Mouse (Mus musculus) intestine, embryonic 14.5 days (tissue): ENCODE data around the gene Ovol2. TPM values are rescaled to one million over a fixed set of nuclear protein-coding genes. Genes with fewer than 3 reads are reported as not detected.
"Not testable (repeated sequence)": the region's sequence is repeated elsewhere in the genome, so short reads cannot be mapped to it uniquely, and the experiment has no call there.

Experiments
- ATAC-seq: fragments of 200-750 bp; cut with Nextera tagmentation; replicated peaks from 2 replicates; pipeline ENCODE4 v1.8.0; 2017; ENCODE audit warnings: low read depth, moderate number of reproducible peaks, moderate TSS enrichment, moderate library complexity; ENCODE audit not compliant: low FRiP score, low TSS enrichment
- DNase-seq: peaks from one replicate; pipeline ENCODE4 v3.0.0-alpha.2; 2018; ENCODE audit warnings: low spot score
- H3K27ac ChIP-seq: fragments of 300-500 bp; sonication (generic); 2 replicates; pipeline ENCODE4 v1.5.1; 2014; ENCODE audit warnings: low read depth, mild to moderate bottlenecking, control low read depth
- H3K27me3 ChIP-seq: fragments of 300-500 bp; sonication (generic); replicated peaks from 2 replicates; pipeline ENCODE4 v1.6.1; 2014; ENCODE audit warnings: low read length, control low read depth; ENCODE audit not compliant: control insufficient read depth, insufficient read depth
- H3K36me3 ChIP-seq: fragments of 300-500 bp; sonication (generic); 2 replicates; pipeline ENCODE4 v1.6.1; 2014; ENCODE audit warnings: low read length, control low read depth; ENCODE audit not compliant: control insufficient read depth, insufficient read depth
- H3K4me1 ChIP-seq: fragments of 300-500 bp; sonication (generic); replicated peaks from 2 replicates; pipeline ENCODE4 v1.6.1; 2014; ENCODE audit warnings: low read length, control low read depth, mixed read lengths; ENCODE audit not compliant: control insufficient read depth, insufficient read depth
- H3K4me2 ChIP-seq: fragments of 300-500 bp; sonication (generic); 2 replicates; pipeline ENCODE4 v1.6.1; 2014; ENCODE audit warnings: low read length
- H3K4me3 ChIP-seq: fragments of 300-500 bp; sonication (generic); 2 replicates; pipeline ENCODE4 v1.5.1; 2014; ENCODE audit warnings: low read depth, low read length, control low read depth, mixed read lengths
- H3K9ac ChIP-seq: fragments of 300-500 bp; sonication (generic); 2 replicates; pipeline ENCODE4 v1.6.1; 2014; ENCODE audit warnings: mild to moderate bottlenecking, low read length
- H3K9me3 ChIP-seq: fragments of 300-500 bp; sonication (generic); 2 replicates; pipeline ENCODE4 v1.6.1; 2016; ENCODE audit warnings: low read length, control low read depth; ENCODE audit not compliant: control insufficient read depth
- WGBS: fragments of 180-500 bp; shearing (Covaris S2); extraction: QIAGEN DNeasy Blood & Tissue Kit; methylation state at CpG from one replicate; pipeline ENCODE4 v1.1.7; 2014; 5-methylcytosine and 5-hydroxymethylcytosine counted together
- polyA plus RNA-seq: library from polyadenylated mRNA; unstranded; fragments of >200 nt; fragmentation: Nextera tagmentation; extraction: Ambion mirVana; gene quantifications from 2 replicates; pipeline ENCODE4 v1.2.1, GENCODE M21; 2014

The Ovol2 gene
- polyA plus RNA-seq, 1 experiment from 2014 or later, result 0.95 TPM

DNA sequence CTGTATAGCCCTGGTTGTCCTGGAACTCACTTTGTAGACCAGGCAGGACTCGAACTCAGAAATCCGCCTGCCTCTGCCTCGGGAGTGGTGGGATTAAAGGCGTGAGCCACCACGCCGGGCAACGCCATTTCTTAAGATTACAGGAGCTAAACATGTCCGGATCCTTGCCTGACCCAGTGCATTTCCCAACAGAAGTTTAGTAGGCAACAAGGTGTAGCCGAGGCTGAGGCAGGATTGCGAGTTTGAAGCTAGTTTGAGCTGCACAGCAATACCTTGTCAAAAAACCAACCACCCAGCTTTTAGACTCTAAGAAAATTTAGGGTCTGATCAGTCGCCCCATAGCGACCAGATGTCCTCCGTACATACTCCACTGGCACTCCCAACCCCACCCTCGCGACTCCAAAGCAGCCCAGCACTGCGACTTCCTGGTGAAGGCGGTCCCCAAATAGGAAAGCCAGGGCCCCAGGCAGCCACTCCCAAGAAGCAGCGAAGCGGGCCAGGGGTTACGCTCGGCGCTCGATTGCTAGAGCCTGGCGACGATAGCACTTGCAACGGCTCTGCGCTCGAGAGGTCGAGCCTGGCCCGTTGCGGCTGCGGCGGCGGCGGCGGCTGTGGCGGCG lies 36.6 kb upstream of the Ovol2 start, which contains the start of the genes Kat14 and Pet117:
Gene Kat14, plus strand, starts transcription at position 584 of the 620 bp plus-strand sequence.
Gene Pet117, plus strand, starts transcription at position 597 of the 620 bp plus-strand sequence.
- Histone ChIP-seq H3K27ac (peak within 1 kb of the TSS; percentile 95), H3K4me3 (peak within 1 kb of the TSS; percentile 92), H3K9me3 (no peaks in the 10 kb centered on the region), H3K4me1 (peaks cover 3% of the 10 kb centered on the region; the same call in 1 of the 2 replicates), H3K27me3 (no peaks in the 10 kb centered on the region), H3K9ac (peak within 1 kb of the TSS; percentile 88), H3K4me2 (peak within 1 kb of the TSS; percentile 76), H3K36me3 (peaks cover 6% of the 10 kb centered on the region)
- DNase-seq (peak; percentile 98), ATAC-seq (peak; percentile 96)
- 4% methylated on average over 38 of the region's 38 CpGs for WGBS

DNA sequence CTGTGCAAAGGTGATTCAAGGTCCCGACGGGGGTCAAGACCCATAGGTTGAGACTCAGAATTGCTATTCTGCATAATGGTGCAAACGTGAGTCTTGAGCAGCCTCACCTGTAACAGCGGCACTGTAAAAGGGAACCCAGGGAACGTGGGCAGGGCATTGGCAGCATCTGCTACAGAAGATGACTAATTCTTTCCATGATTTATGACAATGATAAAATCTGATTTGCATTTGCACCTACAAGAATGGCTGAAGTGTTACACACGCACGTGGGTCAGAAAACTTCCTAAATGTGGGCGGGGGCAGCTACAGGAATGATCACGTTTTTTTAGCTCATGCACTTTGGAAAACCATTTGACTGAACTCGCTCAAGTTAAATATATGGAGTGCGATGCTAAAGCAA lies 20.9 kb upstream of the Ovol2 start:
- H3K4me2 ChIP-seq, result no peak overlapping the region
- H3K27ac ChIP-seq, result no peak overlapping the region
- 85% methylated on average over 11 of the region's 11 CpGs for WGBS
- H3K4me3 ChIP-seq, result no peak overlapping the region
- H3K9me3 ChIP-seq, result no peaks in the 10 kb centered on the region
- no peaks in the 10 kb centered on the region for H3K27me3 ChIP-seq
- DNase-seq (no peak), ATAC-seq (no peak)
- no peaks in the 10 kb centered on the region for H3K36me3 ChIP-seq
- no peaks in the 10 kb centered on the region for H3K4me1 ChIP-seq
- no peak overlapping the region for H3K9ac ChIP-seq

DNA sequence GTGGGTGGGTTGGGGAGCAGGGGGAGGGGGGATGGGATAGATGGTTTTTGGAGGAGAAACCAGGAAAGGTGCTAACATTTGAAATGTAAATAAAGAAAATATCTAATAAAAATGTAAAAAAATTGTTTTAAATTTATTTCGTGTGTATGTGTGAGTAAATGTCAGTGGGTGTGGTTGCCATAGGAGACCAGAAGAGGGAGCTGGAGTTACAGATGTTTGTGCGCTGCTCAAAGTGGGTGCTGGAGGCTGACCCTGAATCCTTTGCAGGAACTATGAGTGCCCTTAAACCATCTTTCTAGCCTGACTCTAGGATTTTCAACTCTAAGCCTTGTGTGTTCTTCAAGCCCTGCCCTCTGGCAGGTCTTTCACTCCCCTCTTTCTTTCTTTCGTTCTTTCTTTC lies 16.6 kb upstream of the Ovol2 start:
- Histone ChIP-seq H3K4me3 (no peak overlapping the region), H3K9me3 (no peaks in the 10 kb centered on the region), H3K27me3 (no peaks in the 10 kb centered on the region), H3K4me1 (no peaks in the 10 kb centered on the region), H3K4me2 (no peak overlapping the region), H3K9ac (no peak overlapping the region), H3K36me3 (no peaks in the 10 kb centered on the region), H3K27ac (no peak overlapping the region)
- WGBS, result 75% methylated on average over 3 of the region's 3 CpGs
- DNase-seq (no peak), ATAC-seq (no peak)

DNA sequence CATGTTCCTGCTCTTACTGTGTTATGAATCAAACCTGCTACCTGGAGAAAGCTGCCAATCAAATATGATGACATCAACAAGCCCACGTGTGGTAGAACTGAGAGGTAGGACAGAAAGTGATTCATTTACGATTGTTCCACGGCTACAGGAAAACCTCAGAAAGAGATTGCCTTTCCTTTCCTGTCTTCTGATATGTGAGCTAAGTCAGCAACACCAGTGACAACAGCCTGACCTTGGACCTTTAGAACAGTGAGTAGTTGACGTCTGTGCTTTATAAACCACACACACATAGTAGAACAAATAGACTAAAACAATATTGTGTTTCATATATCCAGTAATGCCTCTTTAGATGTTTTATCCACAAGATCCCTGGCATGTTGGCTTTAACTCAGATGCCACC lies 11.2 kb upstream of the Ovol2 start:
- DNase-seq, result no peak
- H3K4me2 ChIP-seq, result no peak overlapping the region
- 70% methylated on average over 4 of the region's 4 CpGs for WGBS
- no peaks in the 10 kb centered on the region for H3K4me1 ChIP-seq
- no peak overlapping the region for H3K4me3 ChIP-seq
- H3K9ac ChIP-seq, result no peak overlapping the region
- H3K27ac ChIP-seq, result no peak overlapping the region
- ATAC-seq, result no peak
- no peaks in the 10 kb centered on the region for H3K9me3 ChIP-seq
- no peaks in the 10 kb centered on the region for H3K27me3 ChIP-seq
- no peaks in the 10 kb centered on the region for H3K36me3 ChIP-seq

DNA sequence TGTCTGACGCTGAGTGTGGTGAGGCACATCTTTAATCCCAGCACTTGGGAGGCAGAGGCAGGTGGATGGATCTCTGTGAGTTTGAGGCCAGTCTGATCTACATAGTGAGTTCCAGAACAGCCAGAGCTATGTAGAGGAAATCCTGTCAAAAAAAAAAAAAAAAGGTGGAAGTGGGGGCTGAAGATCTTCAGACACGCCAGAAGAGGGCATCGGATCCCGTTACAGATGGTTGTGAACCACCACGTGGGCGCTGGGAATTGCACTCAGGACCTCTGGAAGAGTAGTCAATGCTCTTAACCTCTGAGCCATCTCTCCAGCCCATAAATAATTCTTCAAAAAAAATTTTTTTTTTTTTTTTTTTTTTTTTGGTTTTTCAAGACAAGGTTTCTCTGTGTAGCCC lies 6.2 kb upstream of the Ovol2 start:
- not testable (repeated sequence) for H3K36me3 ChIP-seq, DNase-seq, H3K4me3 ChIP-seq, H3K4me1 ChIP-seq, H3K9me3 ChIP-seq, H3K9ac ChIP-seq, H3K4me2 ChIP-seq, H3K27ac ChIP-seq, ATAC-seq
- 74% methylated on average over 6 of the region's 6 CpGs for WGBS
- peaks cover 26% of the 10 kb centered on the region for H3K27me3 ChIP-seq

DNA sequence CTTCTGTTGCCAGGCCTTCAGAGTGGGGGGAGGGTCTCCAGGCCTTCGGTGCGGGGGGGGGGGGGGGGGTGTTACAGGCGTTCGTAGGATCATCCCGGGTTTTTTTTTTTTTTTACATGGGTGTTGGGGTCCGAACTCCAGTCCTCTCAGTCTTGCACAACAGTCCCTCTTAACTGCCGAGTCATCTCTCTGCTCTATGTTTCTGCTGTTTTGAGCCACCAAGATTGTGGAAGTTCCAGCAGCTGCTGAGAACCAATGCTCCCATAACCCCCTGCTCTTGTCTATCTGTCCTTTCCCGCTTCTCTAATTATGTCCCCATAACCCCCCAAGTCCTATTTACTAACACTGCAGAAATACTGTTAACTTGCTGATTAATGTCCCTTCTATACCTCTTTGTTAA lies 5.8 kb upstream of the Ovol2 start:
- no peak overlapping the region for H3K27ac ChIP-seq
- 63% methylated on average over 8 of the region's 8 CpGs for whole genome bisulfite sequencing
- H3K36me3 ChIP-seq, result no peaks in the 10 kb centered on the region

DNA sequence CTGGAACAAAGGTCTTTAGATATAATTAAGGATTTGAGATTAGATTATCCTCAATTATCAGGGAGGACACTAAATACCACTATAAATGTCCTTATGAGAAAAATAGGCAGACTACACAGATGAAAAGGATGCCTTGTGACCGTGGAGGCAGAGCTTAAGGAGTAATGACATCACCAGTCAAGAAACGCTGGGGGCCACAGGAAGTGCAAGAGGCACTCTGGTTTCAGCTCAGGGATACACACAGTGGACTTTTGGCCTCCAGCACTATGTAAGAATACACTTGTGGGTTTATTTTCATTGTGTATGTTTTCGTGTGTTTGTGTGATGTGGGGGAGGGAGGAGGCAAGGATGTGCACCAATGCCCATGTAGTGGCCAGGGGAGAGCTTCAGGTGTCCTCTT lies 5.3 kb upstream of the Ovol2 start:
- Histone ChIP-seq H3K27me3 (peaks cover 35% of the 10 kb centered on the region), H3K4me1 (peaks cover 10% of the 10 kb centered on the region; the same call in 1 of the 2 replicates), H3K9ac (no peak overlapping the region), H3K4me2 (no peak overlapping the region), H3K27ac (no peak overlapping the region), H3K36me3 (no peaks in the 10 kb centered on the region), H3K4me3 (no peak overlapping the region), H3K9me3 (no peaks in the 10 kb centered on the region)
- DNase-seq (no peak), ATAC-seq (no peak)
- 44% methylated on average over 3 of the region's 3 CpGs for whole genome bisulfite sequencing

More for the DNA sequence above, 5.8 kb upstream of the Ovol2 start:
- DNase-seq, result no peak
- Histone ChIP-seq H3K4me3 (no peak overlapping the region), H3K9ac (no peak overlapping the region), H3K4me2 (no peak overlapping the region), H3K27me3 (peaks cover 30% of the 10 kb centered on the region), H3K9me3 (no peaks in the 10 kb centered on the region), H3K4me1 (peaks cover 6% of the 10 kb centered on the region; the same call in 1 of the 2 replicates)
- ATAC-seq, result no peak

DNA sequence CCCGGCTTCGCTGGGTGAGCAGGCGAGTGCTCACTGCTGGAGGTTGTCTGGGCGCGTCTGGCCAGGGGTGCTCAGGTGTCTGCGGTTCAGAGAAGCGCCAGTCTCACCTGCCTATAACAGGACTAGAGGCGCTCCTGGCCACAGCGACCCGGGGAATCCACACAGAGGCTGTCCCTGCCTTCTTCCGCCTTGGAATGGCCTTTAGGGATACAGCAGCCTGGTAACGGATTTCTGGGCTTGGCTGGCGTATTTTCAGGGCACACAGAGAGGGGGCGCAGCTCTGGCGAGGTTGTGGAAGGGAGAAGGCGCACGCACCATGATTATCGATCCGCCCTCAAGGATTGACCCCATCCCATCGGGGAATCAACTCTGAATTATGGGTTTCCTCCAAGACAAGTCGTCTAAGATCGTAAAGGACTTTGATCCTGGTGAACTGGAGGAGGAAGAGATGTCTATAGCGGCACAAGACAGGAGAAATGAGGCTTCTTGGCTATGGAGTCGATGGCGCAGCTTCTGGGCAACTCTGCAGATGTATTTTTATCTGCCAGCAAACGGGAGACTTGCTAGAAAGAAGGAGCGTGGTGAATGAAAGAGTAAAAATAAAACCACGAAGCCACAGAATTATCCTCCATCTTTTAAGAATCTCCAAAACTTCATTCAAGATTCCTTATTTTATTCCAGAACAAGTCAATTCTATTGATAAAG lies 1.3 kb upstream of the Ovol2 start:
- Histone ChIP-seq H3K36me3 (no peaks in the 10 kb centered on the region), H3K4me1 (peaks cover 19% of the 10 kb centered on the region; the same call in 1 of the 2 replicates), H3K9me3 (no peaks in the 10 kb centered on the region), H3K4me3 (peak overlapping the region; percentile 22), H3K27ac (no peak overlapping the region), H3K27me3 (peaks cover 74% of the 10 kb centered on the region), H3K4me2 (peak overlapping the region; percentile 99), H3K9ac (no peak overlapping the region)
- WGBS, result 8% methylated on average over 28 of the region's 28 CpGs
- peak; percentile 63 for DNase-seq
- no peak for ATAC-seq
